ENCODE assay signal across 20 mouse cellular contexts in genomic region chr4:131797920-131798319, GRCm38 (mm10). TPM values are rescaled to one million over a fixed set of nuclear protein-coding genes. Genes with fewer than 3 reads are reported as not detected.
DNase-seq lines count a peak whose midpoint lies in the region; ATAC-seq and TF ChIP-seq lines count a peak whose summit lies in the region.
"Had no signal": no experiment of that assay in that cellular context is flagged by ENCODE, and none has a peak within 500 bp of the region (broad histone marks: within the 10 kb centered on the region; RNA-seq: fewer than 3 reads in every experiment).

No protein-coding gene starts in this region.

- no peak for TF ChIP-seq EP300 in liver, postnatal 0 days (IDR thresholded peaks at IDR 0.05; ENCODE audit: low read depth)

- ATAC-seq in liver, postnatal 0 days = no peak
- ATAC-seq: CD4-positive, CD25-positive, alpha-beta regulatory T cell, adult 4 months; inflammation-experienced regulatory T-cells, adult 6 months; liver, embryonic 12.5 days had no signal

- no peaks in the 10 kb centered on the region for H3K9me3 ChIP-seq in liver, postnatal 0 days (ENCODE audit: low read length)
- H3K9me3 ChIP-seq: forebrain, embryonic 12.5 days; heart, embryonic 13.5 days; liver, embryonic 12.5 days; neural tube, embryonic 13.5 days; stomach, embryonic 15.5 days had no signal

- WGBS in liver, postnatal 0 days (ENCODE audit: insufficient replicate concordance) = 72% methylated on average over 12 of the region's 12 CpGs

- H3K9ac ChIP-seq in liver, postnatal 0 days (replicated peaks) = no peak overlapping the region
- H3K9ac ChIP-seq: forebrain, embryonic 12.5 days; heart, embryonic 13.5 days; liver, embryonic 12.5 days; lung, embryonic 14.5 days; neural tube, embryonic 13.5 days; stomach, embryonic 15.5 days had no signal

- no peaks in the 10 kb centered on the region for H3K27me3 ChIP-seq in liver, postnatal 0 days (ENCODE audit: insufficient read depth, low read length)
- H3K27me3 ChIP-seq: forebrain, embryonic 12.5 days; neural tube, embryonic 13.5 days; stomach, embryonic 15.5 days had no signal

- H3K27ac ChIP-seq in liver, postnatal 0 days (ENCODE audit: low read depth) = no peak overlapping the region
- H3K27ac ChIP-seq: forebrain, embryonic 12.5 days; heart, embryonic 13.5 days; liver, embryonic 12.5 days; neural tube, embryonic 13.5 days; stomach, embryonic 15.5 days had no signal

- H3K4me2 ChIP-seq in liver, postnatal 0 days (ENCODE audit: low read depth, low read length) = no peak overlapping the region
- H3K4me2 ChIP-seq: forebrain, embryonic 12.5 days; heart, embryonic 13.5 days; liver, embryonic 12.5 days; lung, embryonic 14.5 days; neural tube, embryonic 13.5 days; stomach, embryonic 15.5 days had no signal

- TF ChIP-seq CTCF in liver, postnatal 0 days (IDR thresholded peaks at IDR 0.05; ENCODE audit: low read depth) = no peak

- DNase-seq in cerebellum, postnatal 10 days = peak; percentile 40 to 48
- no peak for DNase-seq in cerebellum, adult 9-10 months
- DNase-seq in liver (peak; percentile 31), R1 (ENCODE audit: low read depth, low spot score) (peak; percentile 87)
- DNase-seq in liver, postnatal 0 days = no peak
- DNase-seq in retina, embryonic 14.5 days (ENCODE audit: low spot score) = peak; percentile 22
- DNase-seq in thymus, postnatal 4 days = no peak
- DNase-seq in layer of hippocampus, adult 8-10 months (ENCODE audit: low spot score in 2 of 2) = no peak
- DNase-seq: kidney, adult 2 months; kidney, postnatal 14 days; lung, embryonic 14.5 days; thymus, postnatal 25 days had no signal

- H3K36me3 ChIP-seq in liver, postnatal 0 days (replicated peaks; ENCODE audit: insufficient read depth, low read length) = no peaks in the 10 kb centered on the region
- H3K36me3 ChIP-seq: heart, embryonic 13.5 days; liver, embryonic 12.5 days; neural tube, embryonic 13.5 days; stomach, embryonic 15.5 days had no signal

- no peaks in the 10 kb centered on the region for H3K4me1 ChIP-seq in liver, postnatal 0 days (ENCODE audit: insufficient read depth)
- H3K4me1 ChIP-seq: heart, embryonic 13.5 days; neural tube, embryonic 13.5 days had no signal

- H3K4me3 ChIP-seq in liver, postnatal 0 days (ENCODE audit: low read depth, low read length) = no peak overlapping the region
- H3K4me3 ChIP-seq: forebrain, embryonic 12.5 days; heart, embryonic 13.5 days; liver, embryonic 12.5 days; neural tube, embryonic 13.5 days; stomach, embryonic 15.5 days had no signal

RNA-seq across cellular contexts. Expression of gene Ptpru, which starts 40.2 kb away (rescaled TPM):
- 2.6 and 2.7 TPM in 2 replicates for polyA plus RNA-seq in liver, postnatal 0 days (2015; fragmentation: Nextera tagmentation; extraction: Ambion mirVana)
- total RNA-seq in layer of hippocampus, adult 8-10 months (2022) = 10 to 100 TPM; 80.2 to 91.8 (median 84.1) TPM
- total RNA-seq: megakaryocyte-erythroid progenitor cell, adult 5-6 weeks had no signal
- polyA plus RNA-seq: CD4-positive, CD25-positive, alpha-beta regulatory T cell, adult 4 months; inflammation-experienced regulatory T-cells, adult 6 months had no signal

RNA-seq across cellular contexts. Expression of gene Mecr, which starts 45.4 kb away (rescaled TPM):
- polyA plus RNA-seq in liver, postnatal 0 days (2015; fragmentation: Nextera tagmentation; extraction: Ambion mirVana) = 27.6 and 30.0 TPM in 2 replicates
- total RNA-seq in layer of hippocampus, adult 8-10 months (2022) = 10 to 100 TPM; 31.0 to 43.7 (median 37.7) TPM

Comparison
In these comparisons a context has a peak if more than half of its experiments do, and no peak if none do; other contexts are left out.
1. DNase-seq: peak in cerebellum, postnatal 10 days (2 of 2), liver (single experiment), R1 (single experiment) and retina, embryonic 14.5 days (single experiment); none in cerebellum, adult 9-10 months (single experiment), liver, postnatal 0 days (single experiment), thymus, postnatal 4 days (single experiment) and layer of hippocampus, adult 8-10 months (0 of 2).